Mouse (Mus musculus): ENCODE measurements around the gene Ssh3.

GRCm38 (mm10) chr19:4219943-4220342, 49.0 kb downstream of the Ssh3 start:
- TF ChIP-seq TAL1 (IDR thresholded peaks at IDR 0.05; ENCODE audit: low read length) (no peak), GATA1 (IDR thresholded peaks at IDR 0.05; ENCODE audit: low read length) (no peak)
